ENCODE assay signal across 11 mouse cellular contexts in the genomic region with DNA sequence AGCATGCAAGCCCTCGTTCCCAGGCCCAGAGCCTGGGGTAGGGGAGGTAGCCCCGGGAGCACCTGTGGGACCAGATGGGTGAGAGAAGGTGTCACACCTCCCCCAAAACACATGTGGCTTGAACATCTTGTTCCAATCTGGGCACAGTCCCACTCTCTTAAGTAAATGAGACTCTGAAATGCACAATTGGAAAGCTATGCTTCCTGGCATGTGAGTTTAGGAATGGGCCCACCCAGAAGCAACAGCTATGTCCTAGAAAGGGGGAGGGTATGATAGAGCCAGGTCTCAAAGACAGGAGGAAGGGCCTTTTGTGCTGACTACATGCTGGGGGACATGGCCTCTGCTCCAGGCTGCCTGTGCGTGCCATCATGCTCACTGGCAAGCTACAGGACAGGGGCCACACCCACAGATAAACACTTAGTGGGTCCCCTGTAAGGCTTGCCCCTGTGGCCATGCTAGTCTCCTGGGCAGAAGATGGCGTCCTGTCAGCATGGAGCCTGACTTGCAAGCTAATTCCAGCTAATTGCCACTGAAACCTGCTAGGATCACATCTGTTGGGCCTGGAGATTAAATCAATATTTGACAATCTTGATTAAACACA.
DNase-seq lines count a peak whose midpoint lies in the region; ATAC-seq and TF ChIP-seq lines count a peak whose summit lies in the region.
"Had no signal": no experiment of that assay in that cellular context is flagged by ENCODE, and none has a peak within 500 bp of the region (broad histone marks: within the 10 kb centered on the region; RNA-seq: fewer than 3 reads in every experiment).

No protein-coding gene starts in this region.

- peak overlapping the region; percentile 52 for H3K27ac ChIP-seq in forebrain, embryonic 10.5 days
- no peak overlapping the region for H3K27ac ChIP-seq in forebrain, embryonic 16.5 days (ENCODE audit: low read length)
- no peak overlapping the region for H3K27ac ChIP-seq in forebrain, postnatal 0 days (ENCODE audit: low read depth, low read length)
- H3K27ac ChIP-seq in lung, postnatal 0 days (ENCODE audit: low read length), result peak overlapping the region; percentile 60
- peak overlapping the region; percentile 37 for H3K27ac ChIP-seq in small intestine, adult 2 months (ENCODE audit: insufficient read depth, low read depth, low read length)

- no peaks in the 10 kb centered on the region for H3K36me3 ChIP-seq in forebrain, embryonic 10.5 days (replicated peaks)
- no peaks in the 10 kb centered on the region for H3K36me3 ChIP-seq in forebrain, embryonic 16.5 days (ENCODE audit: control insufficient read depth, insufficient read depth)
- no peaks in the 10 kb centered on the region for H3K36me3 ChIP-seq in forebrain, postnatal 0 days (ENCODE audit: insufficient read depth)
- no peaks in the 10 kb centered on the region for H3K36me3 ChIP-seq in lung, postnatal 0 days (ENCODE audit: insufficient read depth, low read length)
- no peaks in the 10 kb centered on the region for H3K36me3 ChIP-seq in small intestine, adult 2 months (ENCODE audit: control insufficient read depth, insufficient read depth, low read length)

- no peak for TF ChIP-seq POLR2A in small intestine, adult 2 months (IDR thresholded peaks at IDR 0.05; ENCODE audit: low read depth, low read length)

- ATAC-seq in forebrain, embryonic 16.5 days, result no peak
- peak; percentile 23; the same call in 1 of the 2 replicates for ATAC-seq in forebrain, postnatal 0 days
- peak; percentile 28 for ATAC-seq in lung, postnatal 0 days
- ATAC-seq: Patski had no signal

- H3K9me3 ChIP-seq in forebrain, embryonic 10.5 days, result no peaks in the 10 kb centered on the region
- H3K9me3 ChIP-seq in forebrain, embryonic 16.5 days (ENCODE audit: control insufficient read depth, low read length), result no peaks in the 10 kb centered on the region
- no peaks in the 10 kb centered on the region for H3K9me3 ChIP-seq in forebrain, postnatal 0 days (ENCODE audit: low read length)
- H3K9me3 ChIP-seq in lung, postnatal 0 days (ENCODE audit: low read length), result no peaks in the 10 kb centered on the region

- no peak overlapping the region for H3K4me3 ChIP-seq in forebrain, embryonic 10.5 days
- no peak overlapping the region for H3K4me3 ChIP-seq in forebrain, embryonic 16.5 days (replicated peaks; ENCODE audit: low read length)
- H3K4me3 ChIP-seq in forebrain, postnatal 0 days (ENCODE audit: low read depth, low read length), result no peak overlapping the region
- H3K4me3 ChIP-seq in lung, postnatal 0 days (ENCODE audit: low read depth, low read length), result no peak overlapping the region
- no peak overlapping the region for H3K4me3 ChIP-seq in small intestine, adult 2 months (ENCODE audit: low read depth, low read length)

- no peak overlapping the region for H3K9ac ChIP-seq in forebrain, embryonic 16.5 days (replicated peaks; ENCODE audit: low read depth, low read length)
- H3K9ac ChIP-seq in forebrain, postnatal 0 days, result no peak overlapping the region
- H3K9ac ChIP-seq in lung, postnatal 0 days (replicated peaks; ENCODE audit: low read depth), result no peak overlapping the region

- no peak for TF ChIP-seq EP300 in lung, postnatal 0 days (IDR thresholded peaks at IDR 0.05)

- H3K4me2 ChIP-seq in forebrain, embryonic 16.5 days (ENCODE audit: low read length), result no peak overlapping the region
- no peak overlapping the region for H3K4me2 ChIP-seq in forebrain, postnatal 0 days (ENCODE audit: low read depth)
- H3K4me2 ChIP-seq in lung, postnatal 0 days (replicated peaks; ENCODE audit: low read depth, low read length), result no peak overlapping the region

- WGBS in forebrain, embryonic 10.5 days, result 58% methylated on average over 4 of the region's 4 CpGs
- 44% methylated on average over 4 of the region's 4 CpGs for WGBS in forebrain, embryonic 16.5 days
- WGBS in forebrain, postnatal 0 days, result 46% methylated on average over 4 of the region's 4 CpGs
- WGBS in lung, postnatal 0 days, result 37% methylated on average over 4 of the region's 4 CpGs
- 62% methylated on average over 4 of the region's 4 CpGs for WGBS in small intestine, adult 2 months

- no peak for DNase-seq in forebrain, embryonic 10.5 days (ENCODE audit: extremely low spot score, low spot score)
- DNase-seq in forebrain, postnatal 0 days, result no peak
- DNase-seq in lung, postnatal 0 days (ENCODE audit: low spot score), result peak; percentile 60
- DNase-seq in layer of hippocampus, adult 11-12 months (ENCODE audit: low spot score), result no peak
- no peak for DNase-seq in right cerebral cortex, postnatal 14 days
- DNase-seq in urinary bladder, postnatal 14 days (ENCODE audit: low spot score), result no peak
- DNase-seq: kidney, adult 8-10 months; liver had no signal

- no peaks in the 10 kb centered on the region for H3K27me3 ChIP-seq in forebrain, embryonic 10.5 days (ENCODE audit: poor library complexity, severe bottlenecking)
- H3K27me3 ChIP-seq in forebrain, embryonic 16.5 days (replicated peaks; ENCODE audit: control insufficient read depth, insufficient read depth, low read length), result no peaks in the 10 kb centered on the region
- no peaks in the 10 kb centered on the region for H3K27me3 ChIP-seq in forebrain, postnatal 0 days (ENCODE audit: insufficient read depth, low read length)
- no peaks in the 10 kb centered on the region for H3K27me3 ChIP-seq in lung, postnatal 0 days (replicated peaks; ENCODE audit: insufficient read depth, low read length)
- H3K27me3 ChIP-seq in small intestine, adult 2 months (ENCODE audit: control insufficient read depth, insufficient read depth, low read length), result no peaks in the 10 kb centered on the region
- H3K27me3 ChIP-seq: Patski had no signal

- TF ChIP-seq CTCF in forebrain, postnatal 0 days (IDR thresholded peaks at IDR 0.05; ENCODE audit: low read depth), result no peak
- TF ChIP-seq CTCF in lung, postnatal 0 days (IDR thresholded peaks at IDR 0.05), result no peak
- no peak for TF ChIP-seq CTCF in small intestine, adult 2 months (IDR thresholded peaks at IDR 0.05; ENCODE audit: extremely low read depth, insufficient read length, insufficient replicate concordance, low read depth, low read length)

- H3K4me1 ChIP-seq in forebrain, embryonic 10.5 days, result peaks cover 41% of the 10 kb centered on the region
- peaks cover 14% of the 10 kb centered on the region for H3K4me1 ChIP-seq in forebrain, embryonic 16.5 days (replicated peaks; ENCODE audit: control insufficient read depth, insufficient read depth, low read length)
- peaks cover 6% of the 10 kb centered on the region; the same call in 1 of the 2 replicates for H3K4me1 ChIP-seq in forebrain, postnatal 0 days (ENCODE audit: insufficient read depth)
- H3K4me1 ChIP-seq in lung, postnatal 0 days (ENCODE audit: insufficient read depth, low read depth, low read length), result peaks cover 10% of the 10 kb centered on the region
- H3K4me1 ChIP-seq in small intestine, adult 2 months (ENCODE audit: control insufficient read depth, insufficient read depth, insufficient read length, low read length), result peaks cover 9% of the 10 kb centered on the region

Comparison
In these comparisons a context has a peak if more than half of its experiments do, and no peak if none do; other contexts are left out.
1. H3K27ac ChIP-seq: peak in forebrain, embryonic 10.5 days (single experiment), lung, postnatal 0 days (single experiment) and small intestine, adult 2 months (single experiment); none in forebrain, embryonic 16.5 days (single experiment) and forebrain, postnatal 0 days (single experiment).